Mouse (Mus musculus) left cerebral cortex, adult 8-10 months (tissue): ENCODE data around the gene Grtp1. TPM values are rescaled to one million over a fixed set of nuclear protein-coding genes. Genes with fewer than 3 reads are reported as not detected.
A peak's percentile ranks its signal among the peaks of the same experiment; 100 is the strongest.

Source experiments
- DNase-seq, 2 experiments: peaks; one replicate each; pipeline ENCODE4 v3.0.0; 2022; ENCODE audit warnings: low spot score in 2 of 2
- total RNA-seq, 4 experiments: library from RNA; stranded (reverse); gene quantifications; 2 replicates each; pipeline ENCODE4 v1.2.4; 2022

Grtp1 gene
- 1 to 10 TPM; 5.1 to 7.4 (median 5.7) TPM for total RNA-seq

- DNase-seq = no peak
Observed at GRCm38 (mm10) chr8:13200301-13201012, at the start of gene Grtp1. Gene Grtp1 (minus strand): TSS chr8:13200620.

- no peak for DNase-seq
Observed at GRCm38 (mm10) chr8:13244343-13244880, 44.0 kb upstream of the Grtp1 start.

GRCm38 (mm10) chr8:13242985-13243870, 42.8 kb upstream of the Grtp1 start:
- DNase-seq = no peak

GRCm38 (mm10) chr8:13240691-13241090, 40.3 kb upstream of the Grtp1 start:
- no peak for DNase-seq

- no peak for DNase-seq
Observed at GRCm38 (mm10) chr8:13240055-13240454, 39.6 kb upstream of the Grtp1 start.

GRCm38 (mm10) chr8:13234803-13235202, 34.4 kb upstream of the Grtp1 start:
- no peak for DNase-seq

- DNase-seq = no peak
Observed at GRCm38 (mm10) chr8:13230471-13230870, 30.1 kb upstream of the Grtp1 start.

GRCm38 (mm10) chr8:13229802-13230201, 29.4 kb upstream of the Grtp1 start:
- DNase-seq = no peak

- DNase-seq = no peak
Observed at GRCm38 (mm10) chr8:13228923-13229610, 28.6 kb upstream of the Grtp1 start.

- no peak for DNase-seq
Observed at GRCm38 (mm10) chr8:13227184-13227583, 26.8 kb upstream of the Grtp1 start.

GRCm38 (mm10) chr8:13226288-13226687, 25.9 kb upstream of the Grtp1 start:
- DNase-seq = peak in 1 of 2 experiments; percentile 51

GRCm38 (mm10) chr8:13224426-13224825, 24.0 kb upstream of the Grtp1 start:
- DNase-seq = no peak

GRCm38 (mm10) chr8:13218441-13218840, 18.0 kb upstream of the Grtp1 start:
- DNase-seq = no peak

- DNase-seq = no peak
Observed at GRCm38 (mm10) chr8:13217986-13218385, 17.6 kb upstream of the Grtp1 start.

GRCm38 (mm10) chr8:13217093-13217492, 16.7 kb upstream of the Grtp1 start:
- DNase-seq = no peak

GRCm38 (mm10) chr8:13216386-13216785, 16.0 kb upstream of the Grtp1 start:
- no peak for DNase-seq

- peak; percentile 75 for DNase-seq
Observed at GRCm38 (mm10) chr8:13213479-13214268, 13.3 kb upstream of the Grtp1 start.

GRCm38 (mm10) chr8:13209770-13210169, 9.3 kb upstream of the Grtp1 start:
- no peak for DNase-seq

GRCm38 (mm10) chr8:13208627-13209355, 8.4 kb upstream of the Grtp1 start:
- no peak for DNase-seq

- no peak for DNase-seq
Observed at GRCm38 (mm10) chr8:13206290-13206689, 5.9 kb upstream of the Grtp1 start.
